ENCODE assay signal across 8 mouse cellular contexts in the genomic region with DNA sequence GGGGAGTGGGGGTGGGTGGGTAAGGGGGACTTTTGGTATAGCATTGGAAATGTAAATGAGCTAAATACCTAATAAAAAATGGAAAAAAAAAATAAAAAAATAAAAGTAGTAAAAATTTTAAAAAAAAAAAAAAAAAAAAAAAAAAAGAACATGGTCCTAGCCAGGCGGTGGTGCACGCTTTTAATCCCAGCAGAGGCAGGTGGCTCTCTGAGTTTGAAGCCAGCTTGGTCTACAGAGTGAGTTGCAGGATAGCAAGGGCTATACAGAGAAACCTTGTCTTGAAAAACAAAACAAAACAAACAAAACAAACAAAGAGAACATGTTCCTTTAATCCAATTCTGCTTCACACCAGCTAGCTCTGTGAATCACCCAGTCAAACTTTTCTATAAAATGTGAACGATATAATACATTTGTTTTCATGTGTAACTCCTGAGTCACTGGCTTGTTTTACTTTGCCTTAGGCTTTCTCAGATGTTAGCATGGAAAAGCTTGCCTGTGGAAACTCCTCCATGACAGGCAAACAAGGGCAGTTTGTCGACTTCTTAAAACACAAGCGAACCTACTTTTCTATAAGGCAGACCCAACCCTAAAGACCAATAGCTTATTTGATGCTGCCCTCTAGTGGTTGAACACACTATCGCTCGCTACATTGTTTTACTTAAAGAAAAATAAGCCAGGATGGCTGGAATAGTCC.
A peak's percentile ranks its signal among the peaks of the same experiment; 100 is the strongest.
DNase-seq lines count a peak whose midpoint lies in the region; ATAC-seq and TF ChIP-seq lines count a peak whose summit lies in the region.

No protein-coding gene starts in this region.

- H3K4me2 ChIP-seq in lung, embryonic 14.5 days, result no peak overlapping the region
- no peak overlapping the region for H3K4me2 ChIP-seq in neural tube, embryonic 15.5 days

- H3K27me3 ChIP-seq in kidney, adult 2 months (replicated peaks; ENCODE audit: control insufficient read depth, insufficient read depth, low read length), result no peaks in the 10 kb centered on the region
- H3K27me3 ChIP-seq in lung, embryonic 14.5 days (ENCODE audit: insufficient read depth, low read length), result no peaks in the 10 kb centered on the region
- no peaks in the 10 kb centered on the region for H3K27me3 ChIP-seq in neural tube, embryonic 15.5 days (replicated peaks)

- H3K36me3 ChIP-seq in kidney, adult 2 months (ENCODE audit: control insufficient read depth, insufficient read depth, low read length), result no peaks in the 10 kb centered on the region
- no peaks in the 10 kb centered on the region for H3K36me3 ChIP-seq in lung, embryonic 14.5 days (ENCODE audit: insufficient read depth)
- no peaks in the 10 kb centered on the region for H3K36me3 ChIP-seq in neural tube, embryonic 15.5 days

- no peak overlapping the region for H3K9ac ChIP-seq in lung, embryonic 14.5 days
- H3K9ac ChIP-seq in neural tube, embryonic 15.5 days (replicated peaks), result no peak overlapping the region

- 34% methylated on average over 7 of the region's 7 CpGs for WGBS in kidney, adult 2 months
- 37% methylated on average over 7 of the region's 7 CpGs for WGBS in lung, embryonic 14.5 days
- WGBS in neural tube, embryonic 15.5 days, result 37% methylated on average over 7 of the region's 7 CpGs

- DNase-seq in A20 (ENCODE audit: low read depth, low spot score) (peak; percentile 78), ES-CJ7 (ENCODE audit: low read depth, low spot score) (peak; percentile 80)
- peak; percentile 64 for DNase-seq in cerebellum, adult 9-11 months
- DNase-seq in kidney, adult 2 months, result peak; percentile 72
- peak; percentile 96 for DNase-seq in lung, embryonic 14.5 days
- no peak for DNase-seq in gastrocnemius, postnatal 10 days

- TF ChIP-seq CTCF in kidney, adult 2 months (conservative IDR thresholded peaks at IDR 0.05; ENCODE audit: insufficient read depth, insufficient read length, low read depth, low read length), result peak; percentile 34
- peak; percentile 85 for TF ChIP-seq CTCF in lung, embryonic 14.5 days (IDR thresholded peaks at IDR 0.05; ENCODE audit: low read depth)

- no peaks in the 10 kb centered on the region; the same call in 1 of the 2 replicates for H3K4me1 ChIP-seq in kidney, adult 2 months (ENCODE audit: control insufficient read depth, insufficient read depth, low read length)
- H3K4me1 ChIP-seq in lung, embryonic 14.5 days (ENCODE audit: insufficient read depth), result no peaks in the 10 kb centered on the region
- H3K4me1 ChIP-seq in neural tube, embryonic 15.5 days, result peaks cover 3% of the 10 kb centered on the region

- H3K9me3 ChIP-seq in lung, embryonic 14.5 days (ENCODE audit: low read depth, low read length), result peaks cover 4% of the 10 kb centered on the region; the same call in 1 of the 2 replicates
- no peaks in the 10 kb centered on the region for H3K9me3 ChIP-seq in neural tube, embryonic 15.5 days (replicated peaks)

- no peak for TF ChIP-seq POLR2A in kidney, adult 2 months (IDR thresholded peaks at IDR 0.05; ENCODE audit: low read depth, low read length)

- no peak overlapping the region for H3K27ac ChIP-seq in kidney, adult 2 months (ENCODE audit: insufficient read depth, low read depth, low read length)
- no peak overlapping the region for H3K27ac ChIP-seq in lung, embryonic 14.5 days (ENCODE audit: low read depth)
- H3K27ac ChIP-seq in neural tube, embryonic 15.5 days (replicated peaks), result no peak overlapping the region

- H3K4me3 ChIP-seq in kidney, adult 2 months (ENCODE audit: insufficient read depth, low read depth, low read length), result no peak overlapping the region
- H3K4me3 ChIP-seq in lung, embryonic 14.5 days (ENCODE audit: low read depth, low read length), result no peak overlapping the region
- H3K4me3 ChIP-seq in neural tube, embryonic 15.5 days (replicated peaks), result no peak overlapping the region

- ATAC-seq in granulocyte monocyte progenitor cell, adult 5-6 weeks (replicated peaks; ENCODE audit: poor library complexity, severe bottlenecking), result peak; percentile 85
- ATAC-seq in lung, embryonic 14.5 days (ENCODE audit: insufficient read depth), result peak; percentile 75
- ATAC-seq in neural tube, embryonic 15.5 days (ENCODE audit: low FRiP score), result peak; percentile 83
